9 mouse cellular contexts compared by ENCODE assay signal in genomic region chr2:19682997-19683396, GRCm38 (mm10). TPM values are rescaled to one million over a fixed set of nuclear protein-coding genes. Genes with fewer than 3 reads are reported as not detected.
DNase-seq lines count a peak whose midpoint lies in the region; ATAC-seq and TF ChIP-seq lines count a peak whose summit lies in the region.
"Had no signal": no experiment of that assay in that cellular context is flagged by ENCODE, and none has a peak within 500 bp of the region (broad histone marks: within the 10 kb centered on the region; RNA-seq: fewer than 3 reads in every experiment).

No protein-coding gene starts in this region.

- peak; percentile 61 for TF ChIP-seq CTCF in gastrocnemius, adult 2 months (IDR thresholded peaks at IDR 0.05)
- TF ChIP-seq CTCF in cortical plate, adult 2 months (IDR thresholded peaks at IDR 0.05; ENCODE audit: extremely low read depth, insufficient read depth, low read length): peak; percentile 24; the same call in 1 of the 2 replicates

- no peaks in the 10 kb centered on the region; the same call in 1 of the 2 replicates for H3K4me1 ChIP-seq in cortical plate, adult 2 months (ENCODE audit: control insufficient read depth, insufficient read depth, low read length)

- peak; percentile 70 for ATAC-seq in CD4-positive, CD25-positive, alpha-beta regulatory T cell, adult 4 months
- peak; percentile 86 for ATAC-seq in megakaryocyte-erythroid progenitor cell, adult 5-6 weeks (replicated peaks; ENCODE audit: low FRiP score, low TSS enrichment, poor library complexity, severe bottlenecking)

- TF ChIP-seq POLR2A in cortical plate, adult 2 months (IDR thresholded peaks at IDR 0.05; ENCODE audit: extremely low read depth, insufficient read depth, low read length): no peak

- intact Hi-C loops in gastrocnemius, adult 2 months (cut with DNase I): no loop called here
- intact Hi-C loops in gastrocnemius, postnatal 36 days (cut with DNase I): no loop called here
- intact Hi-C loops in heart, postnatal 36 days (cut with DNase I): loop anchor here (5.0 kb wide), 1 partner anchor 34 kb away; no protein-coding TSS in a partner anchor

- DNase-seq in gastrocnemius, adult 2 months: peak; percentile 40
- DNase-seq in gastrocnemius, postnatal 36 days: no peak
- DNase-seq in cerebellum, adult 11 months: no peak
- no peak for DNase-seq in heart, postnatal 36 days
- no peak for DNase-seq in layer of hippocampus, adult 11-12 months (ENCODE audit: low spot score)

- no peak overlapping the region for H3K27ac ChIP-seq in gastrocnemius, adult 2 months
- H3K27ac ChIP-seq in cortical plate, adult 2 months (ENCODE audit: insufficient read depth, low read length): no peak overlapping the region

- H3K4me3 ChIP-seq in gastrocnemius, adult 2 months: no peak overlapping the region
- no peak overlapping the region for H3K4me3 ChIP-seq in cortical plate, adult 2 months (ENCODE audit: insufficient read depth, low read length)
- H3K4me3 ChIP-seq: myocyte had no signal

RNA-seq across cellular contexts. Expression of gene Otud1, which starts 25.4 kb away (rescaled TPM):
- 10 to 100 TPM in 1 of 2 experiments, 1 to 10 TPM in 1; 8.1 to 16.8 TPM for total RNA-seq in gastrocnemius, adult 2 months (2021)
- 10 to 100 TPM; 37.1 to 57.3 TPM for total RNA-seq in gastrocnemius, postnatal 36 days (2021)
- polyA plus RNA-seq in CD4-positive, CD25-positive, alpha-beta regulatory T cell, adult 4 months (2017; shearing (Covaris generic)): 1 to 10 TPM; 1.0 to 2.2 TPM
- 10.3 and 12.5 TPM in 2 replicates for polyA plus RNA-seq in cortical plate, adult 2 months (2012; rRNA removed)
- total RNA-seq in megakaryocyte-erythroid progenitor cell, adult 5-6 weeks (2014; fragmentation: Nextera tagmentation): 2.5 and 2.7 TPM in 2 replicates
- total RNA-seq in megakaryocyte-erythroid progenitor cell, adult 5-6 weeks (2017): 5.9 and 6.1 TPM in 2 replicates
- 10 to 100 TPM; 18.7 to 29.6 TPM for total RNA-seq in heart, postnatal 36 days (2021)
